Mouse (Mus musculus): ENCODE data around the gene Tubgcp4. TPM values are rescaled to one million over a fixed set of nuclear protein-coding genes. Genes with fewer than 3 reads are reported as not detected.

Gene Tubgcp4
- total RNA-seq, 2 experiments from 2014 or later: 39.0 to 42.3 TPM

DNA sequence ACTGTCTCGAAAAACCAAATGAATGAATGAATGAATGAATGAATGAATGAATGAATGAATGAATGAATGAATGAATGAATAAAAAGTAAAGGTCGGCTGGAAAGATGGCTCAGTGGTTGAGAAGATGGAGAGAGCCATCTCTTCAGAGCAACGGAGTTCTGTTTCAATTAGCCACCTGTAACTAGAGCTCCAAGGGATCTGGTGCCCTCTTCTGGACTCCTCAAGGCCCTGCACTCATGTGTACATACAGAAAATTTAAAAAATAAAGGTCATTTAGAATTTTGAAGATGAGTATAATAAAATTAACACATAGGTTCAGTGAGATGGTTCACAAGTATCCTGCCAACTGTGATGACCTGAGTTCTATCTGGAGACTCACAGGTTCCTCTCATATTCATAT lies 17.4 kb upstream of the Tubgcp4 start:
- no peak overlapping the region for H3K4me3 ChIP-seq
- TF ChIP-seq CTCF (conservative IDR thresholded peaks at IDR 0.05): peak; percentile 59
- DNase-seq (ENCODE audit: low spot score in 2 of 2): no peak
- H3K27ac ChIP-seq: no peak overlapping the region

DNA sequence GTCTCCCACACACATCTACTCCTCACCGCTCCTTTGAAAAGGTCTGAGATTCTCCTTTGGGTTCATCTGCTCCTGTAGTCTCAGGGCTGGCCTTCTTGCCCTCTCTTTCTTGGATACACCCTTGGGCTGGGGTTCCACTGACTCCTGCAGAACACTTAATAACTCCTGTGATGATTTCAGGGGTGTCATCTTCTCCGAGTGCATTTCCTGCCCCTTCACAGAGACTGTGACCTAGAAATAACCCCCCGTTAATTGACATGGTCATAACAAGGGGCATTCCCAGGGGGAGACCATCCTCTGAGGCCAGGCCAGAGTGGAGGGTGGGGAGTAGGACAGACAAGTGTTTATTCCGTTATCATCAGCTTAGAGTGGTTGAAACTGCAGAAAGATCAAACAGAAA lies 1.3 kb upstream of the Tubgcp4 start:
- no peak overlapping the region for H3K27ac ChIP-seq
- H3K4me3 ChIP-seq: peak overlapping the region; percentile 99; the same call in 1 of the 2 replicates
- no peak for TF ChIP-seq CTCF (conservative IDR thresholded peaks at IDR 0.05)
- no peak for DNase-seq (ENCODE audit: low spot score in 2 of 2)

GRCm38 (mm10) chr2:121169902-121170301 lies 552 bp upstream of the Tubgcp4 start:
- no peak for TF ChIP-seq CTCF (conservative IDR thresholded peaks at IDR 0.05)
- Histone ChIP-seq H3K4me3 (peak overlapping the region; percentile 99), H3K27ac (peak overlapping the region; percentile 92)
- no peak for DNase-seq (ENCODE audit: low spot score in 2 of 2)

GRCm38 (mm10) chr2:121170980-121171742 lies 707 bp downstream of the Tubgcp4 start, which contains the start of gene Zscan29:
Zscan29 (minus strand) TSS chr2:121171125.
- H3K27ac ChIP-seq: peak within 1 kb of the TSS; percentile 92
- peak within 1 kb of the TSS; percentile 99 for H3K4me3 ChIP-seq
- peak; percentile 28; the same call in 1 of the 2 replicates for TF ChIP-seq CTCF (conservative IDR thresholded peaks at IDR 0.05)
- peak; percentile 83 to 87 for DNase-seq (ENCODE audit: low spot score in 2 of 2)

- Histone ChIP-seq H3K27ac (no peak overlapping the region), H3K4me3 (no peak overlapping the region)
- DNase-seq (ENCODE audit: low spot score in 2 of 2): no peak
- peak; percentile 56 for TF ChIP-seq CTCF (conservative IDR thresholded peaks at IDR 0.05)
Observed at GRCm38 (mm10) chr2:121178828-121179479, 8.5 kb downstream of the Tubgcp4 start.

GRCm38 (mm10) chr2:121183431-121183830 lies 13.0 kb downstream of the Tubgcp4 start:
- DNase-seq (ENCODE audit: low spot score in 2 of 2): no peak
- Histone ChIP-seq H3K4me3 (no peak overlapping the region), H3K27ac (no peak overlapping the region)
- no peak for TF ChIP-seq CTCF (conservative IDR thresholded peaks at IDR 0.05)

- DNase-seq (ENCODE audit: low spot score in 2 of 2): no peak
- Histone ChIP-seq H3K4me3 (no peak overlapping the region), H3K27ac (no peak overlapping the region)
- TF ChIP-seq CTCF (conservative IDR thresholded peaks at IDR 0.05): no peak
Observed at GRCm38 (mm10) chr2:121184142-121184541, 13.7 kb downstream of the Tubgcp4 start.

- H3K4me3 ChIP-seq: no peak overlapping the region
- no peak overlapping the region for H3K27ac ChIP-seq
- TF ChIP-seq CTCF (conservative IDR thresholded peaks at IDR 0.05): peak; percentile 63
- no peak for DNase-seq (ENCODE audit: low spot score in 2 of 2)
Observed at GRCm38 (mm10) chr2:121188530-121188929, 18.1 kb downstream of the Tubgcp4 start.

- TF ChIP-seq CTCF (conservative IDR thresholded peaks at IDR 0.05): no peak
- H3K27ac ChIP-seq: peak overlapping the region; percentile 43; the same call in 1 of the 2 replicates
- DNase-seq (ENCODE audit: low spot score in 2 of 2): peak in 1 of 2 experiments; percentile 9
- H3K4me3 ChIP-seq: no peak overlapping the region
Observed at GRCm38 (mm10) chr2:121195466-121195865, 25.0 kb downstream of the Tubgcp4 start.

DNA sequence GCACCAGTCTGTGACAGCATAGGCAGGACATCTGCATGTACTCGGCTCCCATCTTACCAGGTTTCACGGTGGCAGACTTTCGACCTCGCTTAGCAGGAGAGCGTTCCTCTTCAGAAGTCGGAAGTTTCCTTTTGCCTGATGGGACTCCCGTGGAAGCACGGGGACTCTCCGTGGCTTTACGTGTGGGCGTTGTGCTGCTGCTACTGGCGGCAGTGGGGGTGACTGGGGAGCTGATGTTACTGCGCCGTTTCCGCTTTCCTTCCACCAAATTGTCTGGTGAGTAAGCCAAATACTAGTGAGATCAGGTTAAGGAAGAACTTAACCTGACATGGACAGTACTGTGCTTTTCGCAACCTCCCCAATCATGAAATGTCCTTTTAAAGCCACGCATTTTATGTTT lies 33.8 kb downstream of the Tubgcp4 start:
- Histone ChIP-seq H3K4me3 (no peak overlapping the region), H3K27ac (no peak overlapping the region)
- DNase-seq (ENCODE audit: low spot score in 2 of 2): no peak
- no peak for TF ChIP-seq CTCF (conservative IDR thresholded peaks at IDR 0.05)

DNA sequence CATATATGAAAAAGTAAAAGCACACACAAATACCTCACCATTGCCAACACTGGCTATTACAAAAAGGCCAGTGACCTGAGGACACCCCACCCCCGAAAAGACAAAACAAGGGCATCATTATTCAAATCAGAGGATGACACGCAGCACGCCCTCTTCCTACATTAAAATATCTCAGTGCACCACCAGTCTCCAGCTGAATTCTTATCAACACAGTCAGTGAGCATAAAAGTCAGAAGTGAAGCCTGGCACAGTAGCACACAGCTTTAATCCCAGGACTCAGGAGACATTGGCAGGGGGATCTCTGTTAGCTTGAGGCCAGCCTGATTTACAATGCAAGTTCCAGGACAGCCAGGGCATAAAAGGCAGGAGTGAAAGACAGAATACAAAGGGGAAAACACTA lies 36.1 kb downstream of the Tubgcp4 start:
- DNase-seq (ENCODE audit: low spot score in 2 of 2): no peak
- no peak for TF ChIP-seq CTCF (conservative IDR thresholded peaks at IDR 0.05)
- H3K27ac ChIP-seq: no peak overlapping the region
- no peak overlapping the region for H3K4me3 ChIP-seq

DNA sequence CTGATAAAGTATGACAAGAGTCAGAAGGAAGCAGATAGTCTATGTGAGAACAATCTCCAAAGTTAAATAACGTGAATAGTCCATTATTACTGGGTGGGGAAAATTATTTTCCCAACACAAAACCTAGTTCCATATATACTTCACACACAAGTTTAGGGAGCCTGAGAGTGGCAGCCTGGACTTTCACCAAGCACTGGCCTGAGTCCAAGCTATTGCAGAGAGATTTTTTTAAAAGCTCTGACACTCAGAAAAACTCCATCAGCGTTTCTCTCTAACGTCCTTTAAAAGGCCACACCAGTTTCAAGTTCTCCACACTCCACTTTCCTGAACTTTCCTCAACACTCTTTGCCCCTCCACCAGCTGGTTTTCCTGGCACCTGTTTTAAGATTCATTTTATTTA lies 44.0 kb downstream of the Tubgcp4 start:
- TF ChIP-seq CTCF (conservative IDR thresholded peaks at IDR 0.05): no peak
- Histone ChIP-seq H3K4me3 (no peak overlapping the region), H3K27ac (no peak overlapping the region)
- no peak for DNase-seq (ENCODE audit: low spot score in 2 of 2)

GRCm38 (mm10) chr2:121219177-121219576 lies 48.7 kb downstream of the Tubgcp4 start:
- no peak for DNase-seq (ENCODE audit: low spot score in 2 of 2)
- no peak for TF ChIP-seq CTCF (conservative IDR thresholded peaks at IDR 0.05)
- no peak overlapping the region for H3K27ac ChIP-seq
- H3K4me3 ChIP-seq: no peak overlapping the region

GRCm38 (mm10) chr2:121219994-121220393 lies 49.5 kb downstream of the Tubgcp4 start:
- Histone ChIP-seq H3K4me3 (no peak overlapping the region), H3K27ac (no peak overlapping the region)
- TF ChIP-seq CTCF (conservative IDR thresholded peaks at IDR 0.05): no peak
- no peak for DNase-seq (ENCODE audit: low spot score in 2 of 2)

Measured in layer of hippocampus, adult 2 months (tissue).